Mouse (Mus musculus) kidney, embryonic 15.5 days (tissue): ENCODE data around the gene A630089N07Rik. TPM values are rescaled to one million over a fixed set of nuclear protein-coding genes. Genes with fewer than 3 reads are reported as not detected.
"Not testable (repeated sequence)": the region's sequence is repeated elsewhere in the genome, so short reads cannot be mapped to it uniquely, and the experiment has no call there.

Source experiments
- ATAC-seq: fragments of 200-750 bp; cut with Nextera tagmentation; replicated peaks from 2 replicates; pipeline ENCODE4 v1.8.0; 2017; ENCODE audit warnings: moderate TSS enrichment; ENCODE audit not compliant: low FRiP score
- H3K27ac ChIP-seq: fragments of 300-500 bp; sonication (generic); 2 replicates; pipeline ENCODE4 v1.5.1; 2015; ENCODE audit warnings: mild to moderate bottlenecking, inconsistent platforms
- H3K27me3 ChIP-seq: fragments of 300-500 bp; sonication (generic); 2 replicates; pipeline ENCODE4 v1.6.1; 2015; ENCODE audit warnings: inconsistent platforms
- H3K36me3 ChIP-seq: fragments of 300-500 bp; sonication (generic); 2 replicates; pipeline ENCODE4 v1.6.1; 2015; ENCODE audit warnings: inconsistent platforms
- H3K4me1 ChIP-seq: fragments of 300-500 bp; sonication (generic); 2 replicates; pipeline ENCODE4 v1.6.1; 2015; ENCODE audit warnings: inconsistent platforms
- H3K4me2 ChIP-seq: fragments of 300-500 bp; sonication (generic); 2 replicates; pipeline ENCODE4 v1.6.1; 2015; ENCODE audit warnings: moderate library complexity, mild to moderate bottlenecking, inconsistent platforms
- H3K4me3 ChIP-seq: fragments of 300-500 bp; sonication (generic); replicated peaks from 2 replicates; pipeline ENCODE4 v1.5.1; 2015; ENCODE audit warnings: mild to moderate bottlenecking, inconsistent platforms
- H3K9ac ChIP-seq: fragments of 300-500 bp; sonication (generic); 2 replicates; pipeline ENCODE4 v1.6.1; 2015; ENCODE audit warnings: mild to moderate bottlenecking, inconsistent platforms
- H3K9me3 ChIP-seq: fragments of 300-500 bp; sonication (generic); replicated peaks from 2 replicates; pipeline ENCODE4 v1.6.1; 2016; ENCODE audit warnings: inconsistent platforms
- whole genome bisulfite sequencing: fragments of 180-500 bp; shearing (Covaris S2); methylation state at CpG from one replicate; pipeline ENCODE4 v1.1.7; 2015; ENCODE audit warnings: mixed read lengths; 5-methylcytosine and 5-hydroxymethylcytosine counted together
- polyA plus RNA-seq: library from polyadenylated mRNA; unstranded; fragments of >200 nt; fragmentation: Nextera tagmentation; extraction: Ambion mirVana; gene quantifications from 2 replicates; pipeline ENCODE4 v1.2.1, GENCODE M21; 2015

A630089N07Rik gene
- polyA plus RNA-seq, result 27.0 and 27.7 TPM in 2 replicates

DNA sequence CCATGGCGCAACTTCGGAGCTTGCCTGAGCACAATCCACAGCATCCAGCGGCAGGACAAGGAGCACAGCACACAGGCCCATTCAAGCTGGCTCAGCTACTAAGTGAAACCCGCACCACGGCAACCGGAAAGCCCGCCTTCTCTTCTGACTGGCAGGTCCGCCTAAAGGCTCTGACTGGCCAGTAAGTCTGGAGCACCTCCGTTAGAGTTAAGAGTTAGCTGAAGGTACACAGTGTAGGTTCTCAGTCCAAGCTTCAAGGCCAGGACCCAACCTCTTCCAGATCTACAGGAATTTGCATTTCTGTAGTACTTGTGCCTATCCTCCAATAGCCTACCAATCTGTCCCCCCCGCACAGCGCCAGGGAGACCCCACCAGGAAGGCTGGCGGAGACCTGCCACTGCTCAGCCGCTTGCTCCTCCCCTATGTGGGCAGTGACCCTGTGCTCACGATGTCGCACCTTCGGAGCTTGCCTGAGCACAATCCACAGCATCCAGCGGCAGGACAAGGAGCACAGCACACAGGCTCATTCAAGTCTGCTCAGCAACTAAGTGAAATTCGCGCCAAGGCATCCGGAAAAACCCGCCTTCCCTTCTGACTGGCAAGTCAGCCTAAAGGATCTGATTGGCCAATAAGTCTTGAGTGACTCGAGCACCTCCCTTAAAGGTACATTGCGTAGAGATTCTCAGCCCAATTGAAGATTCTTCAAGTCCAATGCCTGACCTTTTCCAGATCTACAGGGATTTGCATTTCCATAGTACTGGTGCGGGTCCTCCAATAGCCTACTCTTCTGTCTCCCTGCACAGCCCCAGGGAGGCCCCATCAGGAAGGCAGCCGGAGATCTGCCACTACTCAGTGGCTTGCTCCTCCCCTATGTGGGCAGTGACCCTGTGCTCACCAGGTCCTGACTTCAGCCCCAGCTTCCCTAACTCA lies at the start of gene A630089N07Rik:
TSS of gene A630089N07Rik (minus strand) at position 562 of the 930 bp plus-strand sequence.
- Histone ChIP-seq H3K36me3 (peaks cover 12% of the 10 kb centered on the region; the same call in 1 of the 2 replicates), H3K9ac (peak within 1 kb of the TSS; percentile 44), H3K4me2 (peak within 1 kb of the TSS; percentile 63), H3K27ac (peak within 1 kb of the TSS; percentile 84), H3K4me3 (peak within 1 kb of the TSS; percentile 63)
- H3K4me1 ChIP-seq, H3K27me3 ChIP-seq, H3K9me3 ChIP-seq: not testable (repeated sequence)
- WGBS, result under 1% methylated on average over 25 of the region's 25 CpGs
- ATAC-seq, result peak; percentile 99

DNA sequence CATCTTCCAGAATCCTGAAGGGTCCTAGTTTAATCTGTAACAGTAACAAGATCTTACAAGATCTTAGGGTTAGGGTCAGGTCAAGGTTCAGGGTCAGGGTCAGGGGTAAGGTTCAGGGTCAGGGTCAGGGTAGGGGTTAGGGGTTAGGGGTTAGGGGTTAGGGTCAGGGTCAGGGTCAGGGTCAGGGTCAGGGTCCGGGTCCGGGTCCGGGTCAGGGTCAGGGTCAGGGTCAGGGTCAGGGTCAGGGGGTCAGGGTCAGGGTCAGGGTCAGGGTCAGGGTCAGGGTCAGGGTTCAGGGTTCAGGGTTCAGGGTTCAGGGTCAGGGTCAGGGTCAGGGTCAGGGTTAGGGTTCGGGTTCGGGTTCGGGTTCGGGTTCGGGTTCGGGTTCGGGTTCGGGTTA lies 24.9 kb upstream of the A630089N07Rik start:
- ATAC-seq, result no peak
- H3K4me1 ChIP-seq, result no peaks in the 10 kb centered on the region
- H3K27me3 ChIP-seq, result no peaks in the 10 kb centered on the region
- 97% methylated on average over 11 of the region's 11 CpGs for WGBS
- H3K36me3 ChIP-seq, result no peaks in the 10 kb centered on the region
- H3K4me2 ChIP-seq, result no peak overlapping the region
- 0 out of 2 replicates have a peak, but pooled peaks cover 3% of the 10 kb centered on the region for H3K9me3 ChIP-seq
- no peak overlapping the region for H3K27ac ChIP-seq
- no peak overlapping the region for H3K9ac ChIP-seq
- no peak overlapping the region for H3K4me3 ChIP-seq

- Histone ChIP-seq H3K4me3 (peak overlapping the region; percentile 63), H3K9ac (peak overlapping the region; percentile 44), H3K36me3 (peaks cover 14% of the 10 kb centered on the region; the same call in 1 of the 2 replicates), H3K27ac (peak overlapping the region; percentile 84), H3K4me2 (peak overlapping the region; percentile 63)
- ATAC-seq, result peak; percentile 52
- H3K4me1 ChIP-seq, H3K27me3 ChIP-seq, H3K9me3 ChIP-seq: not testable (repeated sequence)
- WGBS, result under 1% methylated on average over 9 of the region's 9 CpGs
These were observed 731 bp downstream of the A630089N07Rik start for GRCm38 (mm10) chr16:98081550-98081888.

DNA sequence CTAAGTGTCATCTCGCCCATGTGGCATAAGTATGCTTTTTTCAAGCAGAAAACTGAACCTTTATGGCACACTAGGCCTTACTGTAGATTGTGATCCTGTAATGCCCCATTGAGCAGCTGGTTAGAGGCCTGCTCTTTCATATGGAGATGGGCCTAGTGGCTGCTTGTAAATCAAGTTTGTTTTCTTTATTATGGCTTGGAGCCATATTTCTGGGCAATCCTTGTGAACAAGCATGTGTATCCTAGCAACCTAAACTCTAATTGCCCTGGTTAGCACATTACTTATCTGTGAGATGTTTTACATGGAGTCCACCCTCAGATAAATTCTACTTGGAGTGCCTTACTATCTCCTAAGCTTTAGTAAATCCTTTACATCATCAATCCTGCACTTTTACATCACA lies 1.1 kb downstream of the A630089N07Rik start:
- Histone ChIP-seq H3K4me2 (peak overlapping the region; percentile 63), H3K36me3 (peaks cover 15% of the 10 kb centered on the region; the same call in 1 of the 2 replicates), H3K9ac (peak overlapping the region; percentile 44), H3K4me3 (peak overlapping the region; percentile 63), H3K27ac (peak overlapping the region; percentile 84; the same call in 1 of the 2 replicates)
- ATAC-seq, H3K27me3 ChIP-seq, H3K4me1 ChIP-seq, H3K9me3 ChIP-seq: not testable (repeated sequence)
- 83% methylated on average over 1 of the region's 1 CpGs for WGBS

- not testable (repeated sequence) for H3K27ac ChIP-seq, ATAC-seq, H3K4me2 ChIP-seq, H3K4me3 ChIP-seq, H3K4me1 ChIP-seq, H3K27me3 ChIP-seq, H3K9ac ChIP-seq
- 81% methylated on average over 3 of the region's 3 CpGs for WGBS
- Histone ChIP-seq H3K36me3 (peaks cover 22% of the 10 kb centered on the region), H3K9me3 (peaks cover 13% of the 10 kb centered on the region)
These were observed 2.9 kb downstream of the A630089N07Rik start for GRCm38 (mm10) chr16:98079382-98079781.

- WGBS, result 85% methylated on average over 2 of the region's 2 CpGs
- H3K4me3 ChIP-seq, result no peak overlapping the region
- ATAC-seq, result no peak
These were observed 40.6 kb downstream of the A630089N07Rik start for GRCm38 (mm10) chr16:98041676-98042075.

DNA sequence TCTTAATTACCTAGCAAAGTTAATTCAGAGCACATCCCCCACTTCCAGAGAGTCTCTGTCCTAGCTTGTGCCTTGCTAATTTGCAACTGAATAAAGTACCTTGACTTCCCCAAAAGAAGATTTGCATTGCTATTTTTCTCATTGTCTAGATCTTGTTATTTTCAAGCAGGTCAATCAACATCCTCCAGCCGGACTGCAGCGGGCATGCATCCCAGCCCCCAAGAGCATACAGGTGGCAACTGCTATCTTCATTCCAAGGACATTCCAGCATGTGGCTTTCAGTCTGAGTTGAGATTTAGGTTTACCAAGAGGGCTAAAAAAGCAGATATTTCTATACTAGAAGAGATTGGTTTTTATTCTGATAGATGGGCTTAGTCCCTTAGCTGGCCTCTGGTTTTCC lies 47.3 kb downstream of the A630089N07Rik start:
- H3K9ac ChIP-seq, H3K27me3 ChIP-seq, ATAC-seq, H3K4me3 ChIP-seq, H3K9me3 ChIP-seq, H3K4me2 ChIP-seq, H3K27ac ChIP-seq, H3K4me1 ChIP-seq: not testable (repeated sequence)
- WGBS, result 95% methylated on average over 2 of the region's 2 CpGs
- peaks cover 19% of the 10 kb centered on the region for H3K36me3 ChIP-seq

More at GRCm38 (mm10) chr16:98041676-98042075, 40.6 kb downstream of the A630089N07Rik start:
- H3K4me1 ChIP-seq, result no peaks in the 10 kb centered on the region
- 0 out of 2 replicates have a peak, but pooled peaks cover 3% of the 10 kb centered on the region for H3K9me3 ChIP-seq
- no peak overlapping the region for H3K27ac ChIP-seq
- H3K4me2 ChIP-seq, result no peak overlapping the region
- peaks cover 31% of the 10 kb centered on the region for H3K36me3 ChIP-seq
- H3K9ac ChIP-seq, result no peak overlapping the region
- H3K27me3 ChIP-seq, result no peaks in the 10 kb centered on the region

- WGBS, result 85% methylated on average over 8 of the region's 8 CpGs
- peaks cover 18% of the 10 kb centered on the region for H3K36me3 ChIP-seq
- not testable (repeated sequence) for H3K27ac ChIP-seq, H3K4me2 ChIP-seq, H3K27me3 ChIP-seq, ATAC-seq, H3K9ac ChIP-seq, H3K9me3 ChIP-seq, H3K4me1 ChIP-seq, H3K4me3 ChIP-seq
These were observed 56.1 kb downstream of the A630089N07Rik start for GRCm38 (mm10) chr16:98026186-98026585.

DNA sequence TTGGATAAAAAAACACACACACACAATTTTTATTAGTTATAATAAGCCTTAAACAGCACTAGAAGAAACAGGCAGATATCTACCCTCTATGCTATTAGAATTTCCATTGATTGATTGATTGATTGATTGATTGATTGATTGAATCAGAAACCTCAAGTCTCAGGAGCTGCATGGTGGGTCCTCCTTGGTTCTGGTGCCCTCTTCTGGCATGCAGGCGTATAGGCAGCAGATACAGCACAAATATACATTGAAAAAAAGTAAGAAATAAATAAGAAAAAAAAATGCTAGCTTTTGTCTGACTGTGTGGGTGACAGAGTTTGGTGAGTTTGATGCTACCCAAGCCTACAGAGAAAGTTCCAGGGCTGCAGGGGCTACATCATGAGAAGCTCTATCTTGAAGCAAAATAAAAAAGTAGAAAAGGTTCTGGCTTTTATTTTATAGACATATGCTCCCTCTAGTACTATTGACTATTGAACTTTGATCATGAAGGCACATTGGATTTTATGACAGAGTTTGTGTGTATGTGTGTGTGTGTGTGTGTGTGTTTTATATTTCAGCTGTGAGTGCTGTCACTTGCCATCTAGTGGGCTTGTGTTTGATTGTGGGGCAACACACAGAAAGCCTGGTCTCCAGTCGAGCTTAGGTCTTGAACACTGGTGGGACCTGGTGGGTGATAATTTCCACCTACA lies 59.4 kb downstream of the A630089N07Rik start:
- WGBS, result 86% methylated on average over 2 of the region's 2 CpGs
- H3K27ac ChIP-seq, result no peak overlapping the region
- peaks cover 37% of the 10 kb centered on the region for H3K36me3 ChIP-seq
- H3K4me1 ChIP-seq, result no peaks in the 10 kb centered on the region
- no peak overlapping the region for H3K9ac ChIP-seq
- H3K4me3 ChIP-seq, result no peak overlapping the region
- no peaks in the 10 kb centered on the region for H3K27me3 ChIP-seq
- ATAC-seq, result no peak
- H3K9me3 ChIP-seq, result peaks cover 15% of the 10 kb centered on the region
- H3K4me2 ChIP-seq, result no peak overlapping the region

DNA sequence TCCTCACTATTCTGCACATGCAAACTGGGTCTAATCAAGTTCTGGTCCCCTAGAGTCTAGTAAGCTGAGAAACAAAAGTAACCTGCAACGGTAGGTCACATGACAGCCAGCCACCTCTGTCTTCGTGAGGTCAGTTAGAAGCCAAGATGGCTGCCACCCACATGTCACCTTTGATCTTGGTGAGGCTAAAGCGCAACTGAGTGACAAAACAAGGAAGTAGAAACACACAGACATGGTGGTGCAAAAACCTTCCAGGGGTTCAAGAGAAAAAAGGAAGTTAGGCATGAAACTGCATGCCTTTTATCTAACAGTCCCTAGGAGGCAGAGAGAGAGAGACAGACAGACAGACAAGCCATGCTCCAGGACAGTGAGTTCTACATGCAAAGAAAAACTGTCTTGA lies 60.2 kb downstream of the A630089N07Rik start:
- 93% methylated on average over 3 of the region's 3 CpGs for whole genome bisulfite sequencing
- no peak overlapping the region for H3K9ac ChIP-seq
- ATAC-seq, result no peak
- H3K9me3 ChIP-seq, result peaks cover 22% of the 10 kb centered on the region
- H3K27me3 ChIP-seq, result no peaks in the 10 kb centered on the region
- H3K4me2 ChIP-seq, result no peak overlapping the region
- H3K4me1 ChIP-seq, result no peaks in the 10 kb centered on the region
- peaks cover 45% of the 10 kb centered on the region for H3K36me3 ChIP-seq
- no peak overlapping the region for H3K4me3 ChIP-seq
- H3K27ac ChIP-seq, result no peak overlapping the region

DNA sequence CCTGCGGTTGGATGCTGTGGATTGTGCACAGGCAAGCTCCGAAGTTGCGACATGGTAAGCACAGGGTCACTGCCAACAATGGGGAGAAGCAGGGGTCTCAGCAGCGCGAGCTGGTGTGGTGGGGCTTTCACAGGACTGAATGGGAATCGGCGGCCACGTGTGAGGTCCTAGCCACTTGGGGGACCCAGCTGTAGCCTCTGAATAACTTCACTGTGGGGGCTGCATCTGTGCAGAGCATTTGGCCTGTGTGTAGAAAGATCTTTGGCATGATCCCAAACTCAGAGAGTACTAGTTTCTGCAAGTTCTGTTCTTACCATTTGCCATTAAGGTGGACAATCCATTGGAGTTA lies 84.9 kb downstream of the A630089N07Rik start:
- ATAC-seq, result peak; percentile 72; the same call in 1 of the 2 replicates
- under 1% methylated on average over 8 of the region's 8 CpGs for WGBS

More for the DNA sequence above, 84.9 kb downstream of the A630089N07Rik start:
- H3K27me3 ChIP-seq, result not testable (repeated sequence)
- Histone ChIP-seq H3K36me3 (peaks cover 15% of the 10 kb centered on the region; the same call in 1 of the 2 replicates), H3K4me3 (peak overlapping the region; percentile 60), H3K4me2 (peak overlapping the region; percentile 71), H3K9me3 (peaks cover 15% of the 10 kb centered on the region), H3K9ac (peak overlapping the region; percentile 50), H3K4me1 (peaks cover 16% of the 10 kb centered on the region), H3K27ac (peak overlapping the region; percentile 95)
